Mouse (Mus musculus) c-Kit-negative CD71-positive TER-119-positive erythroid progenitor cells, embryonic 14.5 days (primary cell): ENCODE results near the gene Nol11.
"Not testable (repeated sequence)": the region's sequence is repeated elsewhere in the genome, so short reads cannot be mapped to it uniquely, and the experiment has no call there.

Source experiments
- DNase-seq: peaks from one replicate; pipeline ENCODE4 v3.0.0-alpha.2; 2013; ENCODE audit warnings: low read depth, low spot score

The Nol11 gene

DNA sequence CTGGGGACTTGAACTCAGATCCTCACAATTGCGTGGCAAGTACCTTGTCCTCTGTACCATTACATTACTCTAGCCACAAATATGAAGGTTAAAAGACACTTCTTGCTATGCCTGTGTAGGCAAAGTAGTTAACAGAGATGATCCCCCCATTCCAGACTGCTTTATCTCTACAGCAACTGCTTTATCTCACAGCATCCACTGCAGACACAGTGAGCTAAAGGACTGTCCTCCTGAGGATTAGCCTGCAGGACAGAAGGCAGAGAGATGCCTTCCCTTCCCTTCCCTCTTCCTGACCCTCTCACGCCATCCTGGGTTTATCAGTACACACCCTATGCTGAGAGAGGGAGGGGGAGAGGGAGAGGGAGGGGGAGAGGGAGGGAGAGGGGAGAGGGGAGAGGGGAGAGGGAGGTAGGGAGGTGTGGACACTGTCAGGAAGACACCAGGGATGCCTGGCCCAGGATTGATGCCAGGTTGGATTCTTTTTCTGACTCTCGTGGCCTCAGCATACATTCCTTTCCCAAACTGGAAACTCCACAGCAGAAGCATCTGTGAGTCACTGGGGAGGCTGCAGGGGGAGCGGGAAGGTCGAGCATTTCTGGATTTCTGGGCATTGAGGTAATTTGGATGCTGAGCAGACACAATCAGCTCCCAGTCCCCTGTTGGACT lies 32.1 kb downstream of the Nol11 start:
- DNase-seq = no peak

DNA sequence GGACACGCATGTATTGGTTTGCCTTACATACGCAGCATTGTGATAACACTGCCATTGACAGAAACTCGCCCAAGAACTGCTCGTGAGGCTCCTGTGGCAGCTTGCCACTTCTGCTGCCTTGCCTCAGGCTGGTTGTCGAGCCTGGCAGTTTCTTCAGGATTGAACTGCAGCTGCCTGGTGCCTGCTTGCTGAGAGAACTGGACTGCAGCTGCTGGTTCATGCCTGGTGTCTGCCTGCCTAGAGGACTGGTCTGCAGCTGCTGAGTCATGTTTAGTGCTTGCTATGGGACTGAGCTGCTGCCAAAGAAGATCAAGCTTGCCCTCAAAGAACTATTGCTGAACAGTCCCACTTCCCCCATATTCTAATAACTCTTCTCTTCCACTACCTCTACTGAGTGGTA lies 33.9 kb downstream of the Nol11 start:
- DNase-seq = no peak

DNA sequence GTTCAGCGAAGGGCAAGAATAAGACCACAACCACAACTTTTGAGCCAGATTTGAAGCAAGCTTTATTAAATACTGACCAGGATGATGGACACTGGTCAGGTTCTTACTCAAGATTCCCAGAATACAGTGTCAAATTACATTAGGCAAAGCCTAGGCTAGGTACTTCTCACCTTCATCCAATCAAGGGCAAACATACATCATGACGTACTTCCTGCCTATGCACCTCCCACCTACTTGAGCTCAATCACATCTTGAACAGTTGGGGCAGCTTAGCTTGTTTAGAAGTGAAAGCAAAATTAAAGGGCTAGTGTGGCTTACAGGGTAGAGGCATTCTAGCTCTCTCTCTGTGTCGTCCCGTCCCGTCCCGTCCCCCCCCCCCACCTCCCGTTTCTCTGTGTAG lies 34.8 kb downstream of the Nol11 start:
- no peak for DNase-seq

DNA sequence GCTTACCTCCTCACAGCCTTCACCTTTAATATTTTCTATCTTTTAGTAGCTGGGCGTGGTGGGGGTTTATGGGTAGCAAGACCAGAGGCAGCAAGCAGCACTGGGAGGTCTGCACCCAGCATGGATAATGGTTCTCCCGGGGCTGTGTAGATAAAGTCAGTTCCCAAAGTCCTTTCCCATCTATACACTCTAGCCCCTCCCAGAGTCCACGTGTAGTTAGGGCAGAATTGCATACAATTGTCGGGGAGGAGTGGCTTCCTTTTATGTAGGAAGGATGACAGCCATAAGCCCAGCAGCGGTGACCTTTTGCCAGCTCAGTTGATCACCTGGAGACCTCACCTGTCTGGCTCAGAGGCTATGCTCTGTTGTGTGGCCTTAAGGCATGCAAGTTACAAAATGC lies 35.5 kb downstream of the Nol11 start:
- no peak for DNase-seq

DNA sequence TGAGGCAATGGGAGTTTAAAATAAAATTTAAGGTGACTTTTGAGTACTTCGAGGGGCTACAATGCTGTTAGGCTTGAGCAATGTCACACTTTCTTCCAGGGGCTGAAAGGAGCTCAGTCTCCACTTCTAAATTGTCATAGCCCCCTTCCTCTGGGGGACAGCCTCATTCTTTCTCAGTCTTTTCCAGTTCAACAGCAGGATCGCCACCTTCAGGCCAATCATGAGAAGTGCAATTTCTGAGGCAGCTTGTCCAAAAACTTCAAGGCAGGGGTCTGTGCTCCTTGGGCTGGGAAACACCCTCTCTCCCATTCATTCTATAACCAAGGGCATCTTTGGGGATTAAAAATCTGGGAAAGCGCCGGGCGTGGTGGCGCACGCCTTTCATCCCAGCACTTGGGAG lies 37.4 kb downstream of the Nol11 start:
- no peak for DNase-seq

DNA sequence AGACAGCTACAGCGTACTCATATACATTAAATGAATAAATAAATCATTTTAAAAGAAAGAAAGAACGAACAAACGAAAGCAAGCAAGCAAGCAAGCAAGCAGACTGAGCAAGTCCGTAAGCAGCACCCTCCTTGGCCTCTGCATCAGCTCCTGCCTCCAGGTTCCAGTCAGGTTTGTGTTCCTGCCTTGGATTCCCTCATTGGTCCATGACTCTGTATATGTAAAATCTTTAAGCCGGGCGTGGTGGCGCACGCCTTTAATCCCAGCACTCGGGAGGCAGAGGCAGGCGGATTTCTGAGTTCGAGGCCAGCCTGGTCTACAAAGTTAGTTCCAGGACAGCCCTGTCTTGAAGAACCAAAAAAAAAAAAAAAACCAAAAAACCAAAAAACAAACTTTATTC lies 45.2 kb downstream of the Nol11 start:
- not testable (repeated sequence) for DNase-seq

DNA sequence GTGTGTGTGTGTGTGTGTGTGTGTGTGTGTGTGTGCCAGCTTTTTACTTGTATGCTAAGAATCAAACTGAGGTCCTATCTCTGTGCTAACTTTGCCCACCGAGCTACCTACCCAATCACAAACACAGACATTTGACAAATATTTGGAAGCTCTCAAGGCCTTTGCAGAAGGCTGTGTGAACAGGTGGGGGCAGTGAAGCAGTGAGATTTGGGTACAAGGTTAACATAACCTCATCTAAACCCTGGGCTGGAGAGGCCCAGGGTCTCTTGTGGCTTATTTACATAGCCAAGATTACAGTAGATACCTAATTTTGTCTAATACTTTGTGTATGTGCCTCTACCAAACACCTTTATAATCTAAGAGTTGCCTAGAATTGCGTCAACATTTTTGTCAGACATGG lies 46.8 kb downstream of the Nol11 start:
- no peak for DNase-seq

DNA sequence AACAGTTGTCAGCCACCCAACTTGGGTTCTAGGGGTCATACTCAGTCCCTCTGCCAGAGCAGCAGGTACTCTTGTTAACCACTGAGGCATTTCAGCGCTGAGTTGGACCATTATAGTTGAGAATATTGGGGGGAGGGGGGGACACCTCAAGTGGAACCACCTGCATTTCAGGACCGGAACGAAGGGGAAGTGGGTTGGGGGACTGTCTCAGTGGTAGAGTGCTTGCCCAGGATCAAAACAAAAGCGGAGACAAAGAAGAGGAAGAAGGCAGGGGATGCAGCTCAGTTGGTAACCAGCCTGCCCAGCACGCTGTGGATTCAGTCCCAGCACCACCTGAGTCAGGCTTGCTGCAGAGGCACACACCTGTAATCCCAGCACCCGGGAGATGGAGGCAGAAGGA lies 48.4 kb downstream of the Nol11 start:
- no peak for DNase-seq

DNA sequence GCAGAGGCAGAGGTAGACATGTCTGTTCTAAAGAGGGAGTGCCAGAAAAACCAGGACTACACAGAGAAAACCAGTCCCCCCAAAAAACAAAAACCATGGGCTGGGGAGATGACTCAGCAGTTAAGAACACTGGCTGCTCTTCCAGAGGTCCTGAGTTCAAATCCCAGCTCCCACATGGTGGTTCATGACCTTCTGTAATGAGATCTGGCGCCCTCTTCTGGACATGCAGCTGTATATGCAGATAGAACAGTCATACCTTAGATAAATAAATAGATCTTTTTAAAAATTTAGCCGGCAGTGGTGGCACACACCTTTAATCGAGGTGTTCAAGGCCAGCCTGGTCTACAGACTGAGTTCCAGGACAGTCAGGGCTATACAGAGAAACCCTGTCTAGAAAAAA lies 50.5 kb downstream of the Nol11 start:
- DNase-seq = peak; percentile 38

DNA sequence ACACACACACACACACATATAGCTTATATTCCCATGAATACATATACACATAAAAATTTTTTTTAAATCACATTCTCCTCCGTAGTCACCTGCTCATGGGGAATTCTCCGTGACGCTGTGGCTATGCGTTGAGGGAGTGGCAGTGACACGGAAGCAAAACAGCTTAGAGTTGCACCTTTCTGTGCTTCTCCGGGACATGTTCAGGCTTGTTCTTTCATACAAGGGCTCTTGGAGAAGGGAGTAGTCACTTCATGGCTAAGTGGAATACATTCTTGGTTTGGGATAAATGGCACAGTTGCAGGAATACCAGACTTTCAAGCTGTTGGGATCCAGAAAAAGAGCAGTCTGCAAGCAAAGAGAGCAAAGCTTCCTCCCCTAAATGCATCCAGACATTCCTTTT lies 51.6 kb downstream of the Nol11 start:
- DNase-seq = no peak

DNA sequence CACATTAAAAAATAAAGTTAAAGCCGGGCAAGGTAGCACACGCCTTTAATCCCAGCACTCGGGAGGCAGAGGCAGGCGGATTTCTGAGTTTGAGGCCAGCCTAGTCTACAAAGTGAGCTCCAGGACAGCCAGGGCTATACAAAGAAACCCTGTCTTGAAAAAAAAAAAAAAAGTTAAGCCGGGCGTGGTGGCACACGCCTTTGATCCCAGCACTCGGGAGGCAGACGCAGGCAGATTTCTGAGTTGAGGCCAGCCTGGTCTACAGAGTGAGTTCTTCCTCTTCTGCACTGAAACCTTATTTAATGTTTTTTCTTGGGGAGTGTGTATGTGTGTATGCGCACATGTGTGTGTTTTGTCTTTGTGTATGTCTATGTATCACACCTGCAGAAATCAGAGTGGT lies 52.7 kb downstream of the Nol11 start:
- not testable (repeated sequence) for DNase-seq

DNA sequence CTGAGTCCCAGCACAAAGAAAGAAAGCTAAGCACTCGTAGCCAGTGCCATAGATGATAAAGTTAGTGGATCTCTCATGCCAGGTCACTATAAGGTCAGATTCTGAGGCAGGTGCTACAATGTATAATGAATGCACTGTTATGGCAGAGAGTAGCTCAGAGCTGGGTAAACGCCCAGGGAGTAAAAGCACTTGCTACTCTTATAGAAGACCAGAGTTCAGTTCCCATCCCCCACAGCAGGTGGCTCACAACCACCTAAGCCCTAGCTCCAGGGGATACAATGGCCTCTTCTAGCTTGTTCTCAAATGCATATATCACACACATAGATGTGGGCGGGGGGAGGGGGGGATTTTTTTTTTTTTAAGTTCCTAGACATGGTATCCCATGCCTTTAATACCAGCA lies 53.4 kb downstream of the Nol11 start:
- DNase-seq = no peak

DNA sequence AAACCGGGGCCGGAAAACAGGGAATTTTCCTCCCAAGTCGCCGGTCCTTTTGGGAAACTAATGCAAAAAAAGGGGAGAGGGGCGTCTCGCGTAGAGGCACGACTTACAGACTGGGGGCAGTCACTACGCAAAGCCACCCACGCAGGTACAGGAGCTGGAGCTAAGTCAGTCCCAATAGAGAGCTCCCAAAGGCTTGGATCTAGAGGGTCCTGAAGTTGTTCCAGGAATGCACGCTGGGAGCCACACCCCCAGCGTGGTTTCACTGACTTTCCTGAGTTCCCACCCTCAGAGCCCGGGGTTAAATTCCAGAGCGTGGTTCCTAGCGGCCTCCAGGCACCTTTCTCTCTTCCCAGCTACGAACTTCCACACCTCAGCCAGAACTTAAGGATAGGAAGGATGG lies 56.8 kb downstream of the Nol11 start:
- no peak for DNase-seq

DNA sequence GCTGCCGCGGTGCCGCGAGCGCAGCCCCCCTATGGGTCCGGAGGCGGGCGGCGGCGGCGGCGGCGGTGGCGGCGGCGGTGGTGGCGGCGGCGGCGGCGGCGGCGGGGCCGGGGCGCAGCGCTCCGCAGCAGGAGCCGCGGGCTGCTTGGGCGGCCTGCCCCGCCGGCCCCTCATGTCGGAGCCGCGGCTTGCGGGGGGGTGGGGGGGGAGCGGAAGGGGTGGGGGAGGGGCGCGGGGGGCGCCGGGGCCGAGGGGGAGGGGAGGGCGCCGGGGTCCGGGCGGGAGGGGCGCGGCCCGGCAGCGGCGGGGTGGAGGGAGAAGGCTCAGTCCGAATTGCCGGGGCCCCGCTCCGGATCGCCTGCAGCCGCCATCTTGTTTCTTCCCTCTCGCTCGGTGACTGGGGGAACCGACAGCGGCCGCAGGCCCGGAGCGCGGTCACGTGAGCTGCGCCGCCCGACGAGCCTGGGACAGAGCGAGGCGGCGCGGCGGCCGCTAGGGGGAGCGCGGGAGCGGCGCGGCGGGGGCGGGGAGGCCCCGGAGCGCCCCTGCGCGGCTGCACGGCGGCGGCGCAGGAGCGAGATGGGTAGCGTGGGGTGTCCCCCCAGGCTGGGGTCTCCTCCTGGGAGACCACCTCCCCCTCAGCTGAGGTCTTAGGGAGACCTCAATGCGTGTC lies 57.3 kb downstream of the Nol11 start, which contains the start of gene Bptf:
Gene Bptf (minus strand): TSS at position 379 of the 673 bp plus-strand sequence.
- DNase-seq = peak; percentile 86

DNA sequence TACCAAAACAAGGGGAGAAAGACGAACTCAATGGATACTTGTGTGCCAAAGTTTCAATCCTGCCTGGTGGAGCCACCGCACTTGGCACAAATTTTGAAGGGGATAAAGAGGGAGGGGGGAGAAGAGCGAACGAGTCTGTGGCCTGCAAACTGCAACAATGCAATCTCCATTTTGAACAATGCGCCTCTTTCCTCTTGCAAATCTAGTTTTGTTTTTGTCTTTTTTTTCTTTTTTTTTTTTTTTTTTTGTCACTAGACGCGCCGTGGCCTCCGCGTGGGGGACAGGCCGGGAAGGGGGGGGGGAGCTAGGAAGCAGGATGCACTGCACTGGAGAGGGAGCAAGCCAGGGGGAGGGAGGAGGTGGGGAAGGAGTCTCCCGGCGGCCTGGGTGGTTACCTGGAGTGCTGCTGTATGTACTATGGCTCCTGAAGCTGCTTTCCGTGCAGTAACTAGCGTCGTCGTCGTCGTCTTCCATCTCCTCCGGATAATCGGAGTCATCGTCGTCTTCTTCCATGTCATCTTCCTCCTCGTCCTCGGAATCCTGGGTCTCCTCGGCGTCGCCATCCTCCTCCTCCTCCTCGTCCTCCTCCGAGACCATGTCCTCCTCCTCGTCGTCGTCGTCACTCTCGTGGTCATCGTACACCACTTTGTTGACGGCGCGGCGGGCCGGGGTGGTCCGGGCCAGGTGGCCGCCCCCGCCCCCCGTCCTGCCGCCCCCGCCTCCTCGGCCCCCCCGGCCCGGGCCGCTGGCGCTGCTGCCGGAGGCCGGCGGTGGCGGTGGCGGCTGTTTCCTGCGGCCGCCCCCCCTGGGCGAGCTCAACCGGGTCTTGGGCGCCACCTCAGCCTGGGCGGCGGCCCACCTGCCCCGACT lies 58.1 kb downstream of the Nol11 start:
- peak; percentile 50 for DNase-seq

DNA sequence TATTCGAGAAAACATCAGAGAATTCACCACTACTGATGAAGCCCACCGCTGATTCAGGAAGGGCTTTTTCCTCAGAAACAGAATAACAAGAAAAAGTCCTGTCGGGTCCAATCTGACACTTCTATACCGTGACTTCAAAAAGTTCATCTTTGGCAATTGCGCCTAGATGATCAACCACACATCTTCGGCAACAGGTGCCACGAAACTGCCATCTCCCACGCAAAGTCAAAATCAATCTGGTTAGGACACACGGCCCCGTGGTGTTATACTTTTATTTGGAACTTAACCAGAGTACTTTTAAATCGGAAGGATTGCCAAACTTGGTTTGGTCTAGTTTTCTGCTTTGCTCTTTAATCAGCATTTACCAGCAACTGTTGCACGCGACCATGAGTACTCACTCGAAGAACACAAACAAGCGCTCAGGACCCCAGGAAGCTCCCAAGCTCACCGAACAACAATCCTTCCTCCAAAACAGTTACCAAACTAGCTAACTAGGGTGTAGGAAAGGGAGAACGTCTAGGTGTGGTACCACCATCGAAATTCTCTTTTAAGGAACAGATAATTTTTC lies 58.9 kb downstream of the Nol11 start:
- DNase-seq = no peak

DNA sequence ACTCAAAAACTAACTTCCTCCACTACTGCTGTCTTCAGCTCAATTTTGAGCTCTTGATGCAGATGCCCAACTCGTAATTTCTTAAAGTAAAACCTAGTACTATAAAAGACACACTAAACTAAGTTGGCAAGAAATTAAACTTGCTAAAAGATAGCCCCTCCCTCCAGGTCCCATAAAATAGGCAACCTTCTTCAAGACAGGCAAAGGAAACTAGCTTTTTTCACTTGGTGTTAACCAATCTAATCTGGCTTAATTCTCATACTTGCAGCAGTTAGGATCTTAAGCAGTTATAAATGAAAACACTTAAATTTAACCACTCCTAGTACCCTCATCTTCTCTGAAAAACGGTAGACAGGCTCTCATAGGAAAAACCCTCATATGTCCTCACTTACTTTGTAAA lies 59.5 kb downstream of the Nol11 start:
- DNase-seq = no peak

DNA sequence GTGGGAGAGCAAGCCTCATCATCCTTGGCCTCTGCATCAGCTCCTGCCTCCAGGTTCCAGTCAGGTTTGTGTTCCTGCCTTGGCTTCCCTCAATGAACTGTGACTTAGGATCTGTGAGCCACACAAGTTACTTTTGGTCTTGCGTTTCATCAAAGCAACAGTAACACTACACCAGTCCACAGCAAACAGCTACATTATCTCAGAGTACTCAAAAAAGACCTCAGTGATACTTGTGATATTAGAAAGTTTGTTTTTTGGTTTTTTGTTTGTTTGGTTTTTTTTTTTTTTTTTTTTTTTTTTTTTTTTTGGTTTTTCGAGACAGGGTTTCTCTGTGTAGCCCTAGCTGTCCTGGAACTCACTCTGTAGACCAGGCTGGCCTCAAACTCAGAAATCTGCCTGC lies 62.5 kb downstream of the Nol11 start:
- DNase-seq = not testable (repeated sequence)

DNA sequence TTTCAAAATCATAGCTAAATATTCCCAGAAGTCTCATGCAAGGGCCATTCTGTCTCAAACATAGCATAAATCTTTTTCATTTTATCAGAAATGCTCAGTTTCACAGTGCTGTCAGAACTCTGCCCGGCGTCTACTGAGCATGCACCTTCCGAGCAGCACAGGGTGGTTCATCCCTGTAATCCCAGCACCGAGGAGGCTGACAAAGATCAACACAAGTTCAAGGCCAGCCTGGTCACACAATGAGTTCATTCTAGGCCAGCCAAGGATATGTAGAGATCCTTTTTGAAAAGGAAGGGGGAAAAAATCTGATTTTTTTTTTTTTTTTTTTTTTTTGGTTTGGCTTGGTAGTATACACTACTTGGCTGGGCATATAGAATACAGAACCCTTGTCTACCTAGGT lies 64.2 kb downstream of the Nol11 start:
- DNase-seq = no peak

DNA sequence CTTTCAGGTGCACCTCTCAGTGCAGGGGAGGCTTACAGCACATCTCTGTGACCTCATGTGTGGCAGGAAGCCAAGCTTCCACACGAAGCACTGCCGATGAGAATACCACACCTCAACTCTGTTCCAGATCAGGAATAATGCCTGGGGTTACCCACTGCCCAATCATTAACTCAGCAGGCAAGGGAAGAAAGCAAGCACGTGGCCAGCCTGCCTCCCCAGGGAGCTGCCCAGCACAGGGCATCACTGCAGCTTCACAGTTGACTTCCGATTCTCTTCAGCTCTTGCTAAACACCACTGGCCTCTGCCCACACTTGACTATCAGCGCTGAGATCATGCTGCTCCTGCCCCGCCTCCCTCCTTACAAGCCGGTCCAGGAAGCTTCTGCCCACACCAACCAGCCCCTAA lies 64.9 kb downstream of the Nol11 start:
- DNase-seq = no peak

DNA sequence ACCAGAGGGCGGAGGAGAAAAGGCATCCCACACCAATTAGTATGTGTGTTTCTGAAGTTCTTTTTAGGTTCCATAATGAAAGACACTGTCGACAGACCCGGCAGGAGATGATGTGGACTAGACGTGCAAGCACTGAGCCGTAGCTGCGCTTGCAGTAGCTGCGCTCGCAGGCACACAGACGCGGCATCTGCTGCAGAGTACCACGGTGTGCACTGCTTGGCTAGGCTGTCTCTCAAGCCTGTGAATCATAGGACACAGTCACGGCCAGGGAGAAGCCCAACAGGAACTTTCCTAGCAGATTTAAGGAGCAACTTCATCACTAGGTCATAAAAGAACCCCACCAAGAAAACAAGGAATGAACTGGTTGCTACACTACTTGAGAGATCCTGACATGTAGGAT lies 71.4 kb downstream of the Nol11 start:
- DNase-seq = no peak
